Mouse (Mus musculus) G1E (cell line): ENCODE results near the gene Adam12.

Experiments used
- CTCF ChIP-seq: IDR thresholded peaks from 2 replicates; pipeline ENCODE4 v1.5.1; 2012; ENCODE audit warnings: low read depth, low read length, inconsistent platforms, mixed read lengths
- GATA1 ChIP-seq: IDR thresholded peaks from 2 replicates; pipeline ENCODE4 v1.6.1; 2012; ENCODE audit warnings: borderline replicate concordance, low read length, inconsistent platforms, mixed read lengths

GRCm38 (mm10) chr7:133919306-133919705, 312.6 kb downstream of the Adam12 start:
- TF ChIP-seq CTCF (no peak), GATA1 (no peak)
